Mouse (Mus musculus) liver, adult 2 months (tissue): ENCODE measurements around the gene Nop53.

ENCODE experiments used
- CTCF ChIP-seq: fragments of 200-500 bp; IDR thresholded peaks from 2 replicates; pipeline ENCODE4 v1.5.1; 2011; ENCODE audit warnings: low read depth, low read length, control low read depth
- POLR2A ChIP-seq: fragments of 200-500 bp; IDR thresholded peaks from 2 replicates; pipeline ENCODE4 v1.6.1; 2011; ENCODE audit warnings: low read length, control low read depth; ENCODE audit not compliant: insufficient read depth; ENCODE audit errors: extremely low read depth

GRCm38 (mm10) chr7:15947653-15948260 is 1.9 kb upstream of the Nop53 start:
- TF ChIP-seq POLR2A (no peak), CTCF (no peak)
